Mouse (Mus musculus) limb, embryonic 14.5 days (tissue): ENCODE measurements at regions not wholly inside any gene's neighbourhood (a gene's known extent, or its start where the extent isn't known, plus 50 kb on each side); places are given as distances from the start of the nearest gene placed in this dataset.

Source experiments
- ATAC-seq: fragments of 200-750 bp; cut with Nextera tagmentation; 2 replicates; pipeline ENCODE4 v1.8.0; 2017; ENCODE audit warnings: low read depth, moderate number of reproducible peaks, moderate TSS enrichment; ENCODE audit not compliant: low FRiP score
- DNase-seq: peaks from one replicate; pipeline ENCODE4 v3.0.0-alpha.2; 2015; ENCODE audit warnings: low spot score
- H3K27ac ChIP-seq: fragments of 300-500 bp; sonication (generic); replicated peaks from 2 replicates; pipeline ENCODE4 v1.5.1; 2014; ENCODE audit warnings: low read depth, mild to moderate bottlenecking, low read length, moderate library complexity, mixed read lengths
- H3K27me3 ChIP-seq: fragments of 300-500 bp; sonication (generic); 2 replicates; pipeline ENCODE4 v1.6.1; 2014; ENCODE audit warnings: low read length, mixed read lengths; ENCODE audit not compliant: control insufficient read depth, insufficient read depth
- H3K36me3 ChIP-seq: fragments of 300-500 bp; sonication (generic); 2 replicates; pipeline ENCODE4 v1.6.1; 2014; ENCODE audit warnings: mild to moderate bottlenecking, low read length, moderate library complexity, mixed read lengths; ENCODE audit not compliant: control insufficient read depth, insufficient read depth
- H3K4me1 ChIP-seq: fragments of 300-500 bp; sonication (generic); 2 replicates; pipeline ENCODE4 v1.6.1; 2014; ENCODE audit warnings: antibody characterized with exemption, low read length, mixed read lengths; ENCODE audit not compliant: control insufficient read depth, insufficient read depth
- H3K4me2 ChIP-seq: fragments of 300-500 bp; sonication (generic); replicated peaks from 2 replicates; pipeline ENCODE4 v1.6.1; 2014; ENCODE audit warnings: low read depth, mild to moderate bottlenecking, low read length, moderate library complexity; ENCODE audit not compliant: severe bottlenecking
- H3K4me3 ChIP-seq: fragments of 300-500 bp; sonication (generic); replicated peaks from 2 replicates; pipeline ENCODE4 v1.5.1; 2014; ENCODE audit warnings: low read length
- H3K9ac ChIP-seq: fragments of 300-500 bp; sonication (generic); 2 replicates; pipeline ENCODE4 v1.6.1; 2014; ENCODE audit warnings: mild to moderate bottlenecking, low read depth, low read length, moderate library complexity; ENCODE audit not compliant: severe bottlenecking
- H3K9me3 ChIP-seq: fragments of 300-500 bp; sonication (generic); 2 replicates; pipeline ENCODE4 v1.6.1; 2016; ENCODE audit warnings: low read length; ENCODE audit not compliant: control insufficient read depth
- POLR2A ChIP-seq: fragments of 200-500 bp; IDR thresholded peaks from 2 replicates; pipeline ENCODE4 v1.8.0; 2012; ENCODE audit warnings: inconsistent platforms, mild to moderate bottlenecking, moderate library complexity, borderline replicate concordance; ENCODE audit not compliant: insufficient read depth, insufficient read length; ENCODE audit errors: extremely low read depth
- WGBS: fragments of 180-500 bp; shearing (Covaris S2); extraction: QIAGEN DNeasy Blood & Tissue Kit; methylation state at CpG from one replicate; pipeline ENCODE4 v1.1.7; 2014; 5-methylcytosine and 5-hydroxymethylcytosine counted together

DNA sequence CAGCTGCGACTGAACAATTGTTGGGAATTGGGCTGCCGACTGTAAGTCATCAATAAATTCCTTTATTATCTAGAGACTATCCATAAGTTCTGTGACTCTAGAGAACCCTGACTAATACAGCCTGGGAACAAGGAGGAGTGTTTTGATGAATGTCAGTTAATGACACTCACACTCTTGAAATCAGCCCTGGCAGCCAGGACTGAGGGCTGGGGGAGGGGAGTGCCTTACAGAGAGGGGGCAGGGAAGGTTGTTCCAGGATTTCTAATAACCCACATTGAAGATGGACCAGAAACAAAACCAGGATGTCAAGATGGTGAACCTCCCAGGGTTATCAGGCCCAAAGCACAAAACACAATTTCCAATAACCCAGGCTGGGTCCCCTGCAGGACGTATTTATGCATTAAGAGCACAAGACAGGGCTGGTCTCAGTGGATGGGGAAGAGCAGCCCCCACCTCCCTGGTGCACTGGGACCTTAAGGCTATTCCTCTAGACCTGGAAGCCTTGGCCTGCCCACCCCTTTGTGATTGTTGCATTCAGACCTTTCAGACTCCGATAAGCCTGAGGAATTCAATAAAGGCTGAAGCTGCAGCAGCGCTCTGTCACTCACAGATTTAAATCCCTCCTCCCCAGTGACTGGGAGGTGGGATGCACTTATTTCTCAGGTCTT, 80.0 kb upstream of the Topaz1 start:
- TF ChIP-seq POLR2A, result no peak
- H3K9me3 ChIP-seq, result no peaks in the 10 kb centered on the region
- DNase-seq (no peak), ATAC-seq (no peak)
- H3K9ac ChIP-seq, result no peak overlapping the region
- H3K4me2 ChIP-seq, result no peak overlapping the region
- no peaks in the 10 kb centered on the region for H3K27me3 ChIP-seq
- 44% methylated on average over 3 of the region's 5 CpGs for WGBS
- no peaks in the 10 kb centered on the region for H3K4me1 ChIP-seq
- no peaks in the 10 kb centered on the region for H3K36me3 ChIP-seq
- no peak overlapping the region for H3K27ac ChIP-seq
- no peak overlapping the region for H3K4me3 ChIP-seq

DNA sequence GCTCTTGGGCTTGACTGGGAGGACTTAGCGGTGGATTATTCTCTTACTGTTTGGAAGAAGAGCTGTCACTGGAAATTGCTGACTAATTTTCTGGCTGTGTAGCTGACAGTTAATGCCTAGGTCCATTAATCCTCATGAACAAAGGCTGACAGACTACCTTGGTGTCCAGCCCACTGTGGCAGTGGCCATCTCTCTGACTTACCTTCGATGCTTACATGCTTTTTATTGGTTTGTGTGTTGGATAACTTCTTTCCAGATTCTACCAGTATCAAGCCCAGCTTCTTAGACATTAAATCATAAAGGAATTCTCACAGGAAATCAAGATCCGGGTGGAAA, 79.5 kb upstream of the Topaz1 start:
- no peaks in the 10 kb centered on the region for H3K9me3 ChIP-seq
- no peak overlapping the region for H3K9ac ChIP-seq
- no peak overlapping the region for H3K27ac ChIP-seq
- ATAC-seq (no peak), DNase-seq (no peak)
- no peaks in the 10 kb centered on the region for H3K4me1 ChIP-seq
- no peak overlapping the region for H3K4me3 ChIP-seq
- H3K27me3 ChIP-seq, result no peaks in the 10 kb centered on the region
- no peak overlapping the region for H3K4me2 ChIP-seq
- WGBS, result 71% methylated on average over 3 of the region's 3 CpGs
- no peaks in the 10 kb centered on the region for H3K36me3 ChIP-seq
- TF ChIP-seq POLR2A, result no peak

GRCm38 (mm10) chr9:122673777-122674176, 73.4 kb upstream of the Topaz1 start:
- Histone ChIP-seq H3K9me3 (no peaks in the 10 kb centered on the region), H3K36me3 (no peaks in the 10 kb centered on the region), H3K9ac (no peak overlapping the region), H3K4me3 (no peak overlapping the region), H3K27me3 (no peaks in the 10 kb centered on the region), H3K4me1 (no peaks in the 10 kb centered on the region), H3K27ac (no peak overlapping the region), H3K4me2 (no peak overlapping the region)
- TF ChIP-seq POLR2A, result no peak
- ATAC-seq (no peak), DNase-seq (no peak)
- WGBS, result 69% methylated on average over 3 of the region's 3 CpGs

DNA sequence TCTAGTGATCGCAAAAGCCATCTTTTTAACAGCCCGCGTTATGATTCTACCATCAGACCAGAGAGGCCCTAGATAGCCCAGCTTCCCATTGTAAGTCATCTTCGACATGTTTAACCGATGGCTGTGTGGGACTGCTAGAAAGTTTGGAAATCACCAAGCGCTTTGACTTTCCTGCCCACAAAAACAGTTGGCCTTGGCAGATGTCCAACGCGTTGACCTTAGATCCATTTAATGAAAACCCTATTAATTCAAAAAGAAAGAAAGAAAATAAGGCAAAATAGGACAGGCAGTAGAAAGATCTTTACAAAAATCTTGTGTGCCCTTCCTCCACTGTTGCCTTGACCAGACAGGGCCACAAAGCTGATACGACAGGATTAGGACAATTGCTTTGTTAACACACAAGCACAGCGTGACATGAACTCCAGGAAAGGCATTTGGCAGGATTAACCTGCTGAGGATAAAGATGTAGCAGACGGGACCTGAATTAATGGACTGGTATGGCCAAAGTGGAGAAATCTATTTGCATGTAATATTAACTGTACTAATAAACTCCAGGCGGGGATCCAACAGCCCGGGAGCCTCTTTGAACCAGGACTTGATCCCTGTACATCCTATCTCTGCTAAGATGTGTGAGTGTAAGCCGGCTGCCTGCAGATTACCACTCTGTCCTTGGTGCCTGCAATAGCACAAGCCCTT, 69.0 kb upstream of the Topaz1 start:
- Histone ChIP-seq H3K36me3 (no peaks in the 10 kb centered on the region), H3K27ac (no peak overlapping the region), H3K4me2 (no peak overlapping the region), H3K9ac (no peak overlapping the region), H3K27me3 (no peaks in the 10 kb centered on the region), H3K4me3 (no peak overlapping the region), H3K9me3 (no peaks in the 10 kb centered on the region), H3K4me1 (no peaks in the 10 kb centered on the region)
- TF ChIP-seq POLR2A, result no peak
- DNase-seq (no peak), ATAC-seq (no peak)
- WGBS, result 80% methylated on average over 14 of the region's 14 CpGs

- no peak overlapping the region for H3K4me3 ChIP-seq
- H3K9me3 ChIP-seq, result no peaks in the 10 kb centered on the region
- DNase-seq (peak; percentile 54), ATAC-seq (no peak)
- no peak overlapping the region for H3K9ac ChIP-seq
- H3K27me3 ChIP-seq, result no peaks in the 10 kb centered on the region
- TF ChIP-seq POLR2A, result no peak
- WGBS, result 18% methylated on average over 4 of the region's 4 CpGs
- no peaks in the 10 kb centered on the region for H3K4me1 ChIP-seq
- H3K4me2 ChIP-seq, result no peak overlapping the region
- H3K36me3 ChIP-seq, result no peaks in the 10 kb centered on the region
- H3K27ac ChIP-seq, result no peak overlapping the region
Measured at GRCm38 (mm10) chr9:122687170-122687569, 60.0 kb upstream of the Topaz1 start.

GRCm38 (mm10) chr9:122691879-122692278, 55.3 kb upstream of the Topaz1 start:
- ATAC-seq (no peak), DNase-seq (no peak)
- no peak for TF ChIP-seq POLR2A
- Histone ChIP-seq H3K27me3 (no peaks in the 10 kb centered on the region), H3K36me3 (no peaks in the 10 kb centered on the region), H3K27ac (no peak overlapping the region), H3K9me3 (no peaks in the 10 kb centered on the region), H3K4me3 (no peak overlapping the region), H3K4me2 (no peak overlapping the region), H3K9ac (no peak overlapping the region), H3K4me1 (no peaks in the 10 kb centered on the region)
- 69% methylated on average over 6 of the region's 6 CpGs for WGBS
